Mouse (Mus musculus) NIH3T3 (cell line): ENCODE measurements around the gene Itpkb.

Experiments used
- DNase-seq: peaks from one replicate; pipeline ENCODE4 v3.0.0-alpha.2; 2012; ENCODE audit warnings: low read depth

The Itpkb gene

DNA sequence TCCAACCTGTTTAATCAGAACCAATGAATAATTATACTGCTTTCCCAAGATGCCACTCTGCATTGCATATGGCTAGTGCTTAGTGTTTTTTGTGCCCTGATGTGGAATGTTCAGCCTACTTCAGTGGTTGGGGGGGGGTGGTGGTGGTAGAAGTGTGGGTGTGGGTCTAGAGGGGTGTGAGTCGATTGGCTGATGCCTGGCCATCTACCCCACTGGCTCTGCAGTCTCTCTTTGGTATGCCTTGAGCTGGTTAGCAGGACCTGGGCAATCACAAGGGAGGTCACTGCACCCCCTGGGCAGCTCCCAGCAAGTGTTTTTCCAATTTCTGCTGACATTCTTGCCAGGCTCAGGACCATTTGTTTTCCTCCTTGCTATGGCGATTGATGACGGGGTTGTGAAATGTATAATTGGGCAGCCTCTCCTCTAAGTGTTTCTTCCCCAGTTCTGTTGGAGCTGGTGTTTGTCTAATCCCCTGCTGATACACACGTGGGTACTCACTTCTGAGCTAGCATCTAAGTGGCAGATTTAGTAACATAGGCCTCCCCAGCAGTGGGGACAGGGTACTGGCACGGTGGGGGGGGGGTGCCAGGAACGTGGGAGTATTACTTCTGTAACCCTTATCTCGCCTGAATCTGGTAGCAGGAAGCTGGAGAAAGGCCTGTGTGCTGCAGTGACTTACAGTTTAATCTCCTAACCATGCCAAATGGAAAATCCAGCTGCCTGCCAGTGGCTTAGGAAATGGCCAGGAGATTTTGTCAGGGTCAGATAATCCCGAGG is 13.3 kb downstream of the Itpkb start:
- peak; percentile 88 for DNase-seq

DNA sequence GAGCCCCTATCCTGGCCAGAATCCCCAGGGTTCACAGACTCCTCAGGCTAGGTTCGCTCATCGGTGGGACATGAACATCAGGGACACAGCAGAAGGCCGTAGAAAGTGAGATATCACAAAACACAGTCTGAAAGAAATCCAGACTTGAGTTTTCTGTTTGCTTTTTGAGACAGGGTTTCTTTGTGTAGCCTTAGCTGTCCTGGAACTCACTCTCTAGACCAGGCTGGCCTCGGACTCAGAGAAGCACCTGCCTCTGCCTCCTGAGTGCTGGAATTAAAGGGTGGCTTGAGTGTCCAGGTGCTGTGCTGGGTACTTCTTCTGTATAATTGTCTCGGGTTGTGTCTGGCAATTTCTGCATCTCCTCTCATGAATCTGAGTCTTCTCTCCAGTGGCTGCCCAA is 14.8 kb downstream of the Itpkb start:
- DNase-seq = no peak

DNA sequence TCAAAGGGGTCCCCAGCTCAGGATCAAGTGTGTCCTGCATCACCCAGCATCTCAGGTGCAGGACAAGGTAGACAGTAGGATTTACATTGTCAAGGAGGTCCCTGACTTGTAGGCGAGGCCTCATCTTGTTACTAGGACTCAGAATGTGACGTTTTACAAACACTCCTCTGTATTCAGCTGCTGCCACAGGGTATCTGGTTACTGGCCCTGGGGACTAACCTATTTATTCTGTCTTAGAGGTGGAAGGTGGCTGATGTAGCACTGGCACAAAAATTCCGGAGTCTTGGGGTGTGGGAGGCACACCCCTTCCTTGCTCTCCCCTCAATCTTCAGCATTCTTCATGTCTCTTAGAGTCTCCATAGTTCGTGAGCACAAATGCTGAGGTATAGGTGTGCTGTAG is 16.8 kb downstream of the Itpkb start:
- no peak for DNase-seq

DNA sequence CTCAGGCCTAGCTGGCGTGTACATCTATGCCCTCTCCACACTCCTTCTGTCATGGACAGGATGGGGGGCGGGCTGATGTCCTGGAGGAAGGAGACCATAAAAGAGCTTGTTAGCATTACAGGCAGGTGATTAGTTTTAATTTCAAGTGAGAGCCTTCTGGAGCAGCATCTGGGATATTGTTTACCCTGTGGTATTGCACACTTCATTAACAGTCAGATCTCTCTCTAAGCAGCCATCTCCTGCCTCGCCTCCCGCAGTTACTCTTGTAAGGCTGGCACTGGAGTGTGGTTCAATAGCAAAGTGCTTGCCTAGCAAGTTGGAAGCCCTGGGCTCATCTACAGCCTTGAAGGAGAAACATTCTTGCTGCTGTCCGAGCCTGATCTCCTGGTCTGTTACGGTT is 17.6 kb downstream of the Itpkb start:
- DNase-seq = no peak

DNA sequence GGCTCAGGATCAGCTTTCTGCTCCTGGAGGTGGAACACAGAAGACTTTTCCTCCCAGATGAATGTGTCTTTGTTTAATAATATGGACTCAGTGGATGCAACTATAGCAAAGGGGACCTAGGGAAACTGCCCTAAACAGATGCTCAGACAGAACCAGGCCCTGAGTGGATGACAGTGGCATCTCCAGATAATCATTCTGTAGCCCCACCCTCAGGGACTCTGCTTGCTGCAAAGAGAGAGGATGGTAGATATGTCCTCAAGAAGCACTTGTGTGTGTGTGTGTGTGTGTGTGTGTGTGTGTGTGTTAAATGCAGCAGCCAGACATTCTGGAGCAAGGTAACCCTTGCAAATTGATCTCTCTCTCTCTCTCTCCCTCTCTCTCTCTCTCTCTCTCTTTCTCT is 18.8 kb downstream of the Itpkb start:
- DNase-seq = no peak

DNA sequence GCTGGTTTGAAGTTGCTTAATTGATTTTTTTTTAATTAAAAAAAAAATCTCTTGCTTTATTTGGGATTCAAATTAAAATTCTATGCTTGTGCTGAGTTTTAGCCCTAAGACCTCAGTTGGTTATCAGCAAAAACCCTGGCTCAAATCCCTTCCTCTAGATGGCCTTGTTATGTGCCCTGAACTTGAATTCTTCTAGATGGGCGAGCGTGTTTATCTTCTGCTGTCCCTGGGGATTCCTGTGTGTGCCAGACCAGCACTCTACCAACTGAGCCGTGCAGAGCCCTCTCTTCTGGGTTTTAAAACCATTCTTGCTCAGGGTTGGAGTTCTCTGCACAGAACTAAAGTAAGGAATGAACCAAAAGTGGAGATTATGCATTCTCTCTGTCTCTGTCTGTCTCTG is 22.0 kb downstream of the Itpkb start:
- DNase-seq = peak; percentile 18

DNA sequence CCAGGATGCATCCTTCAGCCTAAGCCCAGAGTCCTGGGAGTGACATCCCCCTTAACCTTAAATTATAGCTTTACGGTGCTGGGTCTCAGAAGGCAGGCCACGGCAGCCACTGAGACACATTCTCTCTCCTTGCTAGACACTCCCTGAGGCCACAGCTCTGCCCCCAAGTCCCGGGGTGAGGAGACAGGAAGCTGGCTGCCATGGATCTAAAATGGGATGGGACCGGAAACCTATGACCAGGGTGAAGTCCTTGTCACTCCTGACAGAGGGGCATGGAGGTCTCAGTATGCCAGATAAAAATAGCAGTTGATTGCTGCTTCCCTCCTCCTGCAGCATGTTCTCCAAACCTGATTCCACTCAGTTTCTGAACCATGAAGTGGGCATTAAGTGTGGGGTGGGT is 23.8 kb downstream of the Itpkb start:
- DNase-seq = no peak

DNA sequence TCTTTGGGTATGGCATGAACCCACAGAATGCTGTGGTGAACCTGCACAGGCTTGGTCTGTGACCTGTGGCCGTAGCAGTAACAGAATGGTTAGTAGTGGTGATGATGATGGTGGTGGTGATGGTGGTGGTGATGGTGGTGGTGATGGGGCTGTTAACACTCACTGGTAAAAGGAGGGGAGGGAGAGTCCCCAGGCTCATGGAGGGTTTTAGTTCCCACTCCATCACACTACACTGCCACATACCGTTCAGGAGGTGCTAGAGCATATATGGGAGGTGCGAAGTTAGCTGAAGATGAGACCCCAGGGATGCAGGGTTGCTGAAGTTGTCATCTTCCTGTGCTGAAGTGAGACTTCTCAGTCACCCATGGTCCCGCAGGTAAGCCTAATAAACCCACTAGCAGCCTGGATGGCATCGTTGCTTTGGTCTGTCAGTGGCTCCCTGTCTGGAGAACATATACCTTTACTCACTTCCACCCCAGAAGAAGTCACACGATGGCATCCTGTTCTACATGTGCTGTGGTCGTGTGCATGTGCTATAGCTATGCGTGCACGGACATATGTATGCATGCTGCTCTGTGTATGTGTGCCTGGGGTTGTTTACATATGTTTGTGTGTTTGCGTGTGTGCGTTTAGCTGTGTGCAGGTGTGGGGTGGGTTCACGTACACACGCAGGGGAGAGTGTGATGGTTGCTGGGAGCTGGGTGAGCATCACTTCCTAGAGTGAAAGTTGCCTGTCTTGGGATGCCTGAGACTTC is 24.9 kb downstream of the Itpkb start:
- no peak for DNase-seq

DNA sequence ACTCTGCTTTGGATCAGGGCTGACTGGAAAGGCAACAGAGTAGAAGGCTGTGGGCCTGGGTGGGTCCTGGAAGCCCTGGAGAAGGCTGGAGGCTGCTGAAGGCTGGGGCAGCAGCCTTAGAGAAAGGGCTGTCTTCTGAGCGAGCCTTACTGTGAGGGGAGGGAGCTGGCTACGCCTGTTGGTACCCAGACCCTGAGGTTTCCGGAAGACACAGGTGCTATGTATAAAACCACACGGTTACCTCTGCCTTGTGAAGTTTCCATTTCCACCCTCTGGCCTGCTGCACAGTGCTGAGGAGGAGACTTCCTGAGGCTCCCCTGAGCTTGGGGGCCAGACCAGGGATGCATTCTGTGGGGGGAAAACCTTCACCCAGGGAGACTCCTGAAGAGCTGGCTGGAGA is 25.9 kb downstream of the Itpkb start:
- DNase-seq = no peak

DNA sequence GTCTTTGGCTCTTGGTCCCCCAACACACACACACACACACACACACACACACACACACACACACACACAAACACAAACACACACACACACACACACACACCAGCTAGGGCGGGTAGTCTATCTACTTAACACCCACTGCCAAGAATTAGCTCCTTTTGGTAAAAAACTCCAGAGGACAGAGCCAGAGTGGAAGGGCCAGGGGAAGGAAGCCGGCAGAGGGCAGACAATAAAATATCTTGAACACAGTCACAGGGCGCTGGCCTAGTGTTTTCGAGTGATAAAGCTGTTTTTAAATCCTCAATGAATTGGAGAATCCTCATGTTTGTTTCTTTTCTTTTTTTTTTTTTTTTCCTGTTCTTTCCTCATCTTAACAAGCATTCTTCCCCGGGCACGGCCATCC is 26.6 kb downstream of the Itpkb start:
- no peak for DNase-seq

DNA sequence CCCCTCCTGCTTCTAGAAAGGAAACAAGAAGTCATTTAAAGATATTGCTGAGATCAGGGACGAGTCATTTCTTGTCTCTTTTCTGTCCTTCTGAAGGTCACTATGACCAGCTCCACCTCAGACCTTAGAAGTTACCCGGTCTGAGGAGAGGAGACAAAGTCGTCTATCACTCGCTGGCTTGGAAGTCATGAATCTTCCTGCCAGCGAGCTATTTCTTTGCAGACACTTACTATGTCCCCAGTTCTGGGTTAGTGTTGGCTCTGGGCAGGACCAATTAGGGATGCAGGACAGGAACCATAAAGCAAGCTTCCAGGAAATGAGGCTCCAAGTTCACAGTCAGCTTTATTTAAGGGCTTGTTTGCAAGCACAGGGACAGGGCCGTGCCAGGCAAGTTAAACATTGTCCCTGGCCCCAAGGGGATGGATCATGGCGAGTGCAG is 27.6 kb downstream of the Itpkb start:
- no peak for DNase-seq

DNA sequence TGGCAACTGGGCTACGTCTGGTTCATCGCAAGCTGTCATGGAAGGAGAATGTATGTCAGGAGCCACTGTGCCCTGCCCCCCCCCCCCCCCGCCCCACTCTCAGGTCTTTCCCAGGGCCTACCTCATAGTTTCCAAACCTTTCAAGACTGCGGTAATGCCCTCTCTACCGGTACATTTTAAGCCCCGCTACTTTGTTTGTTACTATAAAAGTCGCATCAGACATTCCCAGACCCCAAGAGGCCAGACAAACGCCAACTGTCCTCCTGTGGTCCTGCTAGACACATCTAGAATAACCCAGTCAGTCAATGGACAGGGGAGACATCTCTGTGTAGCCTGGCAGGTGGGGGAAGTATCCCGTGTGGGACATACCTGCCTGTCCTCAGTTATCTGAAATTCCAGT is 28.2 kb downstream of the Itpkb start:
- no peak for DNase-seq

DNA sequence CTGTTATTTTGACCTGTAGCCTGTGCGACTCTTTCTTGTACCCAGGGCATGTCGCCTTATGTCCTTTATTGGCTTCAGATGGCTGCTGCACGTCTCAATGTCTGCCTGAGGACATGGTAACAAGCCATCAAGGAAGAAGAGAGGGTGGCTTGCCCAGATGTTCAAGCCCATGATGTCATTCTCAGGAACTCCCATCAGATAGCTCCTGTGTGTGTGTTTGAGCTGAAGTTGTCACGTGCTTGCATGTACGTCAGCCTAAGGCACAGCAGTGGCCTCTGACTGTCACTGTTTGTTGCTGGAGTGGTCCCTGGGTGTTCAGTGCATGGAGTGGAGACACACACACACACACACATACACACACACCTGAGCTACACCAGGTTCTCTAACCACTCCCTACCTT is 29.0 kb downstream of the Itpkb start:
- DNase-seq = no peak

DNA sequence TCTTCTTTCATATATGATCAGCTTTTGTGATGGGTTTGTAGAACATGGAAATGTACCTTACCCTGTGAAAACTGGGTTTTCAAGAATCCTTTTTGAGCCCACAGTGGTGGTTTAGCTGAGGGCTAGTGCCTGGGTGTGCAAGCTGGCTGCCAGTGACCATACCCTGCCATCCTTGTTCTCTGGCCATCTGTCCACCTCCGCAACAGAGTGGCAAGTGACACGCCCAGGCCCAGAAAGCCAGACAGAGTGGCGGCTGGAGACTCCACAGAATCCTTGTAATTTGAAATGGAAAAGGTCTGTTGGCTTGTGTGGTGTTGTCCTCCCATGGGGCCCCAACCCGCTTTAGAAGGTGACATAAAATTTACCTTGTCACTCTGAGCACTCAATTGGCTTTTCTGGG is 31.9 kb downstream of the Itpkb start:
- no peak for DNase-seq

DNA sequence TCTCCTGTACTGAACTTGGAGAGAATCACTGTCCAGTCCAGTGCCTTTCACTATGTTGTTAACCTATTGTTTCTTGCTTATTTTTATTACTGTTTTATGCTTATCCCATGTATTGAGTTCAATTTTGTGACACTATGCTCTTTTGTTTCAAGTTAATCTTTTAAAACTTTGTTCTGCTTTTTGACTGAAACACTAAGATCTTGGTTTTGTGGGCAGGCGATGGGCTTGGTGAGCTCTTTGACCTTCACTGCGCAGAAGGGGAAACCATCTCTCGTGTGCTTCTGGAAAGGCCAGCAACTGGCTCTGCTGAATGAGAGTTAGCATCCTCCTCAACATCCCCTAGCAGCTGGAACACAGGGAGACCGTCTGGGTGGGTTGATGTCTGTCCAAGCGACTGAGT is 32.6 kb downstream of the Itpkb start:
- no peak for DNase-seq

DNA sequence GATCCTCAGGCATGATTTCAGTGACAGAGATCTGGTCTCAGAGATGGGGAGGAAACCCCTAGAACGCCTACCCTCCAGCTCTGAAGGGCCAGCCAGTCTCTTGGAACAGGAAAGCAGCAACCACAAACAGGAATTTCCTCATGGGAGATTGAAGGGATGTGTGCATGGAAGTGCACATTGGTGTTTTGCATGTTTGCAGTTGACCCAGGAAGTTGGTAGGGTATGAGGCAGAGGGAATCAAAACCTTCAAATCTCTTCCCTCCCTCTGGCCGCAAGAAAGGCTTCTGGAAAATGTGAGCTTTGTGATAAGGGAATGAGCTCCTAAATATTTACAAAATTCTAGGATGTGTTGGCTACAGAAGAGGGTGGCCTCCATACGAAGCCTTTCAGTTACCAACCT is 33.0 kb downstream of the Itpkb start:
- no peak for DNase-seq

DNA sequence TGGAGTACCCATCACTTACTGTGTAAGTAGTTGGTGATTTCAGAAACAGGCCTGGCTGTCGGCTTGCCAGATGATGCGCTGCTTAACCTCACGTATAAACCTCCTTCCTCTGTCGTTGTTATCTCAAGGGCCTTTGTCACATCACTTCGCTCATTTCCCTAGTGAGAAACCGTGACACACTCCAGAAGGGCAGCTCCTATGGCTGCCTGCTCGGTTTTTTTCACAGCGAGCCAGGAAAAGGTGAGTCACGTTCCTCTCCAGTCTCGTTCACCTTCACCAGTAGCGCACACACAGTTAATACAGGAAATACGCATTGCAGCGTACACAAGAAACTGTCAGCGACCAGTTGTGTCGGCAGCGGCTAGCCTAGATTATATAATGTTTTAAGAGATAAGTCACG is 33.7 kb downstream of the Itpkb start:
- DNase-seq = peak; percentile 28

DNA sequence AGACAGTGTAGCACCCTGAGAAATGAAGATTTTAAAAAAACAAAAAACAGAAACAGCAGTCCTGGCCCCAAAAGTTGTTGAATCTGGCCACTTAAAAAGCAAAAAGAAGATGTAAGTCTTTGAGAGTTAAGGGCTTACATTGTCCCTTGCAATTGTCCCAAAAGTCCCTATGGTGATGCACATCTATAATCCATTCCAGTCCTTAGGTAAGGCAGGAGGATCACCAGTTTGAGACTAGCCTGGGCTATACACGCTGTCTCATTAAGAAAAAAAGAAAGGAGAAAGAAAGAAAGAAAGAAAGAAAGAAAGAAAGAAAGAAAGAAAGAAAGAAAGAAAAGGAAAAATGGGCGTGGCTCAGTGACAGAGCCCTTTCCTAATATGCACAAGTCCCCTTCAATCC is 34.4 kb downstream of the Itpkb start:
- DNase-seq = no peak

DNA sequence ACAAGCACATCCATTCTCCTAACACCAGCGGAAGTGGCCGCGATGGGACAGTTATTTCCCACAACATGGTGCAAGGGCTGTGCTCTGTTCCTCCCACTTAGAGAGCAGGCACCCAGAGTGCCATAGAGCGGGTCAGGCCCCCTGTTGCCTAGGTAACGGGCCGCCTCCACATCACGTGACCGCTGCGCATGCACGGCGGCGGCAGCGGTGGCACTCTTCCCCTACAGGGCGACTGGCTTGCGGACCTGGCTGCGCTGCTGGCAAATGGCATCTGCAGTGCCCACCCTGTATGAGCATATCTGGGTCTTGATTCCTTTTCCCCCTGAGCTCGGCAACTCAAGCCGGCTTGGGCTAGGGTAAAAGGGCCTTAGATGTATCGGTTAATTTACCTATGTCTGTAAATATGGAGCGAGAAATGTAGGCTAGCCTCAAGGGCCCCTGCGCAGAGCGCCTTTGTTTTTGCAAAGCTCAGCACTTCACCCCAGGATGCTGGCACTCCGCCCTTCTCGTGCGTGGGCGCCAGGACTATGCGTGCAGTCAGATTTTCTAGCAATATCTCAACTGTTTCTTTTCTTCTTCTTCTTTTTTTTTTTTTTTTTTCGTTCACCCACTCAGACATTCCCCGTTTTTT is 35.0 kb downstream of the Itpkb start:
- peak; percentile 95 for DNase-seq

DNA sequence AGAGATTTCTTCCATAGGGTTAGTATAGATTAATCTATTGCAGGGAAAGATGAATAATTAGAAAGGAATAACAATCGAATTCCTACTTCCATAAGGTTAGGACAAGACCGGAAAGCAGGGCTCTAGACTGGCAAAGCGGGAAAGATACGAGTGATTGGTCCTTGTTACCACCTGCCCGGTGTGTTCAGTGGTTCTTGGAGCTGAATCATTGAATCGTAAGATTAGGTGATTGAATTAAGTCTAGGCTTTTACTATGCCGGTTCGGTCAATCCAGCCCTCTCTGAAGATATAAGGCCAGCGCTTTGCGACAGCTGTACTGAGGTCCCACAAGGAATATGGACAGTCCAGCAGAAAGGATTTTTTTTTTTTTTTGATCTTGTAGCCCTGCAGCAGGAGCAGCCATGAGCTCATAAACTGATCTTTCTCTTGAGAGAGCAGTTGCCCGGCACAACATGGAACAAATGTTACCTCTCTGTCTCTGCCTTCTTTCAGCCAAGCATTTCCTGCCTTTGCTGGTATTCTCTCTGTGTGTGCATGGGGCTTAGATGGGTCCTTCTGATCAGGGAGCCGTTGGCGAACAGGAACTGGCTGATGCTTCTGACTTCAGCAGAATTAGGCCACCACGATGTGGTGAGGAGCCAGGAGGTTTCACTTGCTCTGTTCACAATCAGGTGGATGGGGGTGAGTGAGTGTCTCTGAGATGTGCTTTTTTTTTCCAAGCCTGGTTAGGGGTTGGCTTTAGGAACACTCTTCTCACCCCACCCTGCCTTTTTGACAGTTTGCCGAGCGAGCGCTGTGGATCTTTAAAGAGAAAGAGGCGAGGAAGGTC is 35.9 kb downstream of the Itpkb start:
- peak; percentile 17 for DNase-seq

DNA sequence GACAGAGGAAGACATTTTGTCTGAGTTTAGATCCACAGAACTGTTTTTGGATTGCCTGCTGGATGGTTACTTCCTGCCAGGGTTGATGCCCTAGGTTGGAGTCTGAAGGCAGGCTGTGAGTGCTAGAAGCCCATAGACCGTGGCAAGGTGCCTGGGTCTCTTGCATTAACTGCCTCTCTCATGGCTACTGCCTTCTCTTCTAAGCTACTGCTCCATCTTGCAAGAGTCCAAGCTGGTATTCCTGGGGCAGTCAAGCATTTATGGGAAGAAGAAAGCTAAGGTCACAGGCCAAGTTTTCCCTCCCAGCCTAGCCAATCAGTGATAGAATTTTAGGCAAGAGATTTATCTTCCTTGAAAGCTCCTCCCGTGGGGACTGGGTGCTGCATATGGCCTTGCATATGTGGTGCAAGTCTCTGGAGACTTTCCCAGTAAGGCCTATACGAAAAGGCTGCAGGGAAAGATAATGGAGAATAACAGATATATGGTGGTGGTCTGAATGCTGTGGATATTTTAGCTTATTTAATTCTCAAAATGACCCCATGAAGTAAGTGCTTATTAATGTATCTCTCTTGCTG is 36.8 kb downstream of the Itpkb start:
- DNase-seq = peak; percentile 17

DNA sequence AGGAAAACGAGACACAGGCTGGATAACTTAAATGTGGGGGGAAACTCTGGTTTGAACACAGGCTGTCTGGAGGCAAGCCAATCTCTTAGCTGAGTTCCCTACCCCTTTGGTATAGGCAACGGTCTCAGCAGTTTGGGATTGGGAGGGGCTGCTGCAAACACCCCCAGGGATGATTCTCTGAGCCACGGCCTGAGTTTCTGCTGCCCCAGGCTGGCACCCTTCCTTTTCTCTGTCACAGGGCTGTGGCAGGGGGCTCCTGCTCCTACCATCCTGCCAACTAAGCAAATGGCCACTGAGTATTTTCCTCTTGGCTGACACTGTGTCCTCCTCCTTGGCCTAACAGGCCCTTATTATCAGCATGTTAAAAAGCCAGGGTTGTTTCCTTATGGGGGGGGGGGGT is 37.3 kb downstream of the Itpkb start:
- no peak for DNase-seq
